Mouse (Mus musculus) kidney, adult 2 months (tissue): ENCODE data around the gene Naa60.

Experiments
- CTCF ChIP-seq: fragments of 200-500 bp; conservative IDR thresholded peaks from 2 replicates; pipeline ENCODE4 v1.5.1; 2011; ENCODE audit warnings: low read depth, mild to moderate bottlenecking, control low read depth, low read length, moderate library complexity, mixed read lengths; ENCODE audit not compliant: insufficient read depth, insufficient read length
- POLR2A ChIP-seq: fragments of 200-500 bp; IDR thresholded peaks from one replicate; pipeline ENCODE4 v1.6.1; 2011; ENCODE audit warnings: low read depth, low read length, control low read depth

GRCm38 (mm10) chr16:3909118-3909517 is 36.9 kb downstream of the Naa60 start:
- TF ChIP-seq POLR2A (no peak), CTCF (no peak)
